Mouse (Mus musculus) forebrain, postnatal 0 days (tissue): ENCODE measurements around the gene Chrm4. TPM values are rescaled to one million over a fixed set of nuclear protein-coding genes. Genes with fewer than 3 reads are reported as not detected.

ENCODE experiments used
- ATAC-seq: fragments of 200-750 bp; cut with Nextera tagmentation; 2 replicates; pipeline ENCODE4 v1.8.0; 2017; ENCODE audit warnings: mild to moderate bottlenecking, moderate library complexity
- DNase-seq: peaks from one replicate; pipeline ENCODE4 v3.0.0-alpha.2; 2015
- H3K27ac ChIP-seq: fragments of 300-500 bp; sonication (generic); 2 replicates; pipeline ENCODE4 v1.5.1; 2014; ENCODE audit warnings: low read depth, mild to moderate bottlenecking, antibody characterized with exemption, low read length, moderate library complexity, mixed read lengths
- H3K27me3 ChIP-seq: fragments of 300-500 bp; sonication (generic); 2 replicates; pipeline ENCODE4 v1.6.1; 2014; ENCODE audit warnings: mild to moderate bottlenecking, low read length, mixed read lengths; ENCODE audit not compliant: insufficient read depth
- H3K36me3 ChIP-seq: fragments of 300-500 bp; sonication (generic); 2 replicates; pipeline ENCODE4 v1.6.1; 2014; ENCODE audit warnings: mild to moderate bottlenecking, moderate library complexity; ENCODE audit not compliant: insufficient read depth
- H3K4me1 ChIP-seq: fragments of 300-500 bp; sonication (generic); 2 replicates; pipeline ENCODE4 v1.6.1; 2014; ENCODE audit warnings: antibody characterized with exemption; ENCODE audit not compliant: insufficient read depth
- H3K4me2 ChIP-seq: fragments of 300-500 bp; sonication (generic); 2 replicates; pipeline ENCODE4 v1.6.1; 2014; ENCODE audit warnings: low read depth, mild to moderate bottlenecking, moderate library complexity
- H3K4me3 ChIP-seq: fragments of 300-500 bp; sonication (generic); 2 replicates; pipeline ENCODE4 v1.5.1; 2014; ENCODE audit warnings: low read depth, low read length, mixed read lengths
- H3K9ac ChIP-seq: fragments of 300-500 bp; sonication (generic); 2 replicates; pipeline ENCODE4 v1.6.1; 2014; ENCODE audit warnings: mild to moderate bottlenecking
- H3K9me3 ChIP-seq: fragments of 300-500 bp; sonication (generic); 2 replicates; pipeline ENCODE4 v1.6.1; 2016; ENCODE audit warnings: low read length
- CTCF ChIP-seq: sonication (generic); IDR thresholded peaks from 2 replicates; pipeline ENCODE4 v1.5.1; 2016; ENCODE audit warnings: antibody characterized with exemption, control low read depth, low read depth
- WGBS: fragments of 180-500 bp; shearing (Covaris S2); extraction: QIAGEN DNeasy Blood & Tissue Kit; methylation state at CpG from one replicate; pipeline ENCODE4 v1.1.7; 2014; 5-methylcytosine and 5-hydroxymethylcytosine counted together
- polyA plus RNA-seq: library from polyadenylated mRNA; unstranded; fragments of >200 nt; fragmentation: Nextera tagmentation; extraction: Ambion mirVana; gene quantifications from 2 replicates; pipeline ENCODE4 v1.2.1, GENCODE M21; 2015
- total RNA-seq: library from RNA; depleted of rRNA; stranded (reverse); fragments of >200 nt; gene quantifications from 2 replicates; pipeline ENCODE4 v1.2.3, GENCODE M21; 2014

The Chrm4 gene
- total and polyA plus RNA-seq, 2 experiments from 2014 or later, result 1.1 to 4.0 TPM

DNA sequence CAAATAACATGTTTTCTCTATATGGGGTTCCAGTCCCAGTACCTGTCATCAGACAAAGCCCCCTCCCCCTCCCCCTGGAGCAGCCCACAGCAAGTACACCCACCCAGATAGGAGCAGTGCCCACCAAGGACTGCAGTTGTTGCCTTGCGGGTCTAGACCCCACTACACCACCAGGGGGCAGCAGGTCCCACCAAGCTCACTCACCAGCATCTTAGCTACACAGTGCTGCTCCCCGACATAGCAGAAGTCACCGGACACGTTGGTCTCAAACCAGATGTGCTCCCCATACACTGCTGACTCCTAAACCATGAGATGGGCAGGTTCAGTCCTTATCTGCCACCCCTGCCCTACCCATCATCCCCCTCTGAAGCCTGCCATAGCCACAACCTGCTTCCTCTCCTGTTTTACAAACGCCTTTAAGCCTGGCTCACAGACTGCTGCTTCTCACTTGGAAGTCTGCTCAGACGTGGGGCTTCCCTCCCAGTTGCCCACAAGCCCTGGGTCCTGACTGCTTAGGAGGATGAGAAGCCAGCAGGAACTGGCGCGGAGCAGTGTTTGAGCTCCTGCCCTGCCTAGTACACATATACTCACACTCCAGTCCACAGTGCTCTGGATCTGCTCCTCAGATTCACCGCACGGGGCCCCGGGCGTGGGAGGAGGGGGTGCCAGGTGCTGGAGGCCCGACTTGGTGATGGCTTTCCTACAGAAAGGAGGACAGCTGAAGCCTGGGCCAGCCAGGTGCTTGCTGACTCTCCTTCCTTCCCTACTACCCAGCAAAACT lies 17.3 kb downstream of the Chrm4 start:
- no peak overlapping the region for H3K4me2 ChIP-seq
- ATAC-seq (peak; percentile 91), DNase-seq (peak; percentile 88)
- WGBS, result 44% methylated on average over 13 of the region's 13 CpGs
- H3K4me1 ChIP-seq, result no peaks in the 10 kb centered on the region; the same call in 1 of the 2 replicates
- peaks cover 11% of the 10 kb centered on the region; the same call in 1 of the 2 replicates for H3K36me3 ChIP-seq
- H3K27ac ChIP-seq, result no peak overlapping the region
- no peaks in the 10 kb centered on the region for H3K27me3 ChIP-seq
- H3K9ac ChIP-seq, result no peak overlapping the region
- no peaks in the 10 kb centered on the region for H3K9me3 ChIP-seq
- no peak overlapping the region for H3K4me3 ChIP-seq
- peak; percentile 98 for TF ChIP-seq CTCF

DNA sequence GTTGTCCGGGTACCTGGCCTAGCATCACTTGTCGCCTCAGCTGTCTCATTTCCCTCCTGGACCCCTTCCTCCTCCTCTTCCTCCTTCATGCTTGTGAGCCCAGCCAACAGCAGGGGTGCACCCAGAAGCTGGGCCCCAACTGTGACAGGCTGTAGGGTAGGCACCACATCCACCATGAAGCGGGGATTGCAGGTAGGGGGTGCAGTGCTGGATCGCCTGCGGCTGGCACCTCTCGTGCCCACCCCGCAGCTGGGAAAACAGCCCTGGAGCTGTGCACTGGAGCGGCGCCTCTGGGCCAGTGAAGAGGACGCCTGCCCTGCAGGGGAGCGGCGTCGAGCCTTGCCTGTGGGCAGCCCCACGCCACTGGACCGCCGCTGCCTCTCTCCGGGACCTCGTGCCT lies 18.4 kb downstream of the Chrm4 start, which contains the start of gene Gm9821:
TSS of gene Gm9821 (plus strand) at position 221 of the 400 bp plus-strand sequence.
- Histone ChIP-seq H3K9me3 (no peaks in the 10 kb centered on the region), H3K27me3 (no peaks in the 10 kb centered on the region), H3K4me3 (no peak within 1 kb of the TSS), H3K4me1 (peaks cover 8% of the 10 kb centered on the region), H3K27ac (no peak within 1 kb of the TSS), H3K36me3 (0 out of 2 replicates have a peak, but pooled peaks cover 4% of the 10 kb centered on the region), H3K9ac (no peak within 1 kb of the TSS), H3K4me2 (no peak within 1 kb of the TSS)
- WGBS, result 88% methylated on average over 18 of the region's 18 CpGs
- ATAC-seq (no peak), DNase-seq (no peak)
- TF ChIP-seq CTCF, result no peak

GRCm38 (mm10) chr2:91946836-91947235 lies 19.8 kb downstream of the Chrm4 start:
- no peak overlapping the region for H3K4me3 ChIP-seq
- H3K27me3 ChIP-seq, result no peaks in the 10 kb centered on the region
- WGBS, result 59% methylated on average over 6 of the region's 6 CpGs
- H3K9me3 ChIP-seq, result no peaks in the 10 kb centered on the region
- H3K9ac ChIP-seq, result no peak overlapping the region
- DNase-seq (no peak), ATAC-seq (no peak)
- H3K27ac ChIP-seq, result no peak overlapping the region
- H3K4me2 ChIP-seq, result no peak overlapping the region
- H3K36me3 ChIP-seq, result 0 out of 2 replicates have a peak, but pooled peaks cover 4% of the 10 kb centered on the region
- no peak for TF ChIP-seq CTCF
- H3K4me1 ChIP-seq, result peaks cover 8% of the 10 kb centered on the region

DNA sequence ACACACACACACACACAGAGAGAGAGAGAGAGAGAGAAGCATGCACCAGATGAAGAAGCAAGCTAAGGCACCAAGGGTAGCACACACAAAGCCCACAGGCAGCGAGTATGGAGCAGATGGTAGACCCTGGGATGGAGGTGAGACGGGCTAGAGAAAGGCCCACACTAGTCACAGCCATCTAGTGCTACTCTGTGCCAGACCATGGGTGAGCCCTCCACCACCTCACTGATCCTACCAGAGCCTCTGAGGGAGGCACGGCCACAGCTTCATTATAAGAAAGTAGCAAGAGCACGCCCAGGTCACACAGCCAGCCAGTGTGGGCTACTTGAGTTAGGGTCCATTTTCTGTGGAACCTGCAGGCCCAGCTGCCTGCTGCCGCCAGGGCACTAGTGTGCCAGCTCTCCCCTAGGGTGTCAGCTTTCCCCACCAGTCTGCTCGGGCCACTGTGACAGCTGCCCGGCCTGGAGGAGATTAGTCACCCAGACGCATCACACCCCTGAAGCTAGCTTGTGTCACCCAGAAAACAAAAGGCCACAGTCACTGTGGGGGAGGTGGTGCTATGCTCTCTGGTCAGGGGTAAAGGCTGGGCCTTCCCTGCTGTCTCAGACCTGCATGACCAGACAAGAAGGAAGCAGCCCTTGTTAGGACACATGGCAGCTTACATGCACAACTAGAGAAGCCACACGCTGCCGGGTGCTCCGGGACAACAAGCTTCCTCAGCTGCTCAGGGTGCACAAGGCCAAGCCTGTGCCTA lies 20.5 kb downstream of the Chrm4 start:
- no peak overlapping the region; the same call in 1 of the 2 replicates for H3K9ac ChIP-seq
- H3K4me2 ChIP-seq, result no peak overlapping the region
- H3K27me3 ChIP-seq, result no peaks in the 10 kb centered on the region
- H3K4me1 ChIP-seq, result peaks cover 8% of the 10 kb centered on the region
- H3K27ac ChIP-seq, result 0 out of 2 replicates have a peak overlapping the region, but pooled peaks have one; percentile 15
- TF ChIP-seq CTCF, result no peak
- no peaks in the 10 kb centered on the region for H3K9me3 ChIP-seq
- ATAC-seq, result peak; percentile 19; the same call in 1 of the 2 replicates
- no peak for DNase-seq
- H3K4me3 ChIP-seq, result no peak overlapping the region
- WGBS, result 59% methylated on average over 11 of the region's 11 CpGs
- H3K36me3 ChIP-seq, result no peaks in the 10 kb centered on the region

- Histone ChIP-seq H3K4me2 (no peak overlapping the region), H3K36me3 (no peaks in the 10 kb centered on the region), H3K9me3 (no peaks in the 10 kb centered on the region), H3K4me3 (no peak overlapping the region), H3K9ac (no peak overlapping the region), H3K27ac (no peak overlapping the region), H3K27me3 (no peaks in the 10 kb centered on the region), H3K4me1 (peaks cover 8% of the 10 kb centered on the region)
- ATAC-seq, result no peak
- TF ChIP-seq CTCF, result no peak
- 80% methylated on average over 6 of the region's 6 CpGs for WGBS
- no peak for DNase-seq
Measured at GRCm38 (mm10) chr2:91948151-91948509, 21.1 kb downstream of the Chrm4 start.

- Histone ChIP-seq H3K9me3 (no peaks in the 10 kb centered on the region), H3K27ac (no peak overlapping the region), H3K27me3 (no peaks in the 10 kb centered on the region), H3K4me3 (no peak overlapping the region), H3K9ac (no peak overlapping the region), H3K4me2 (no peak overlapping the region), H3K4me1 (peaks cover 8% of the 10 kb centered on the region), H3K36me3 (no peaks in the 10 kb centered on the region)
- 54% methylated on average over 3 of the region's 3 CpGs for WGBS
- ATAC-seq (no peak), DNase-seq (no peak)
- TF ChIP-seq CTCF, result no peak
Measured at GRCm38 (mm10) chr2:91948792-91949241, 21.8 kb downstream of the Chrm4 start.
